Mouse (Mus musculus) stomach, postnatal 0 days (tissue): ENCODE measurements around the gene Trim31.

ENCODE experiments used
- CTCF ChIP-seq: IDR thresholded peaks from 2 replicates; pipeline ENCODE4 v1.5.1; 2016; ENCODE audit warnings: antibody characterized with exemption, low read depth, mild to moderate bottlenecking, moderate library complexity
- EP300 ChIP-seq: optimal IDR thresholded peaks from 2 replicates; pipeline ENCODE3; 2016; ENCODE audit warnings: antibody characterized with exemption

DNA sequence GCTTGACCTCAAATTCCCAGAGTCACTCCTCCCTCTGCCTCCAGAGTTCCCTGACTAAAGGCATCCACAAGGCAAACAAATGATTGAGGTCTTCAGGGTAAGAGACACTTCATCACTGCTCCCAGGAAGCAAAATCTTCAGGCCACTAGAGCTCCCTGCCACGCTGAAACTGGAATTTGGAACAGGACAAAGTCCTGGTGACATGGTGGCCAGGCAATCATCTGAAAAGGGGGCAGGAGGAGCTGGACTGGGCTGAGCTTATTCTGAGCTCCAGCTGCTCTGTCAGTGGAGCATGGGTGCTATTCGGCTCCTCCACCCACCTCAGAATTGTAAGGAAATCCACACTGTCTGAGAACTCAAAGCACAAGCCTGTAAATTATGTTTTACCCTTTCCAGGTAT is 14.1 kb downstream of the Trim31 start:
- TF ChIP-seq EP300: no peak
- no peak for TF ChIP-seq CTCF
